Mouse (Mus musculus): Measurements from ENCODE around the gene Prps1. TPM values are rescaled to one million over a fixed set of nuclear protein-coding genes. Genes with fewer than 3 reads are reported as not detected.

The Prps1 gene
- polyA plus RNA-seq, 1 experiment, result 22.9 TPM

DNA sequence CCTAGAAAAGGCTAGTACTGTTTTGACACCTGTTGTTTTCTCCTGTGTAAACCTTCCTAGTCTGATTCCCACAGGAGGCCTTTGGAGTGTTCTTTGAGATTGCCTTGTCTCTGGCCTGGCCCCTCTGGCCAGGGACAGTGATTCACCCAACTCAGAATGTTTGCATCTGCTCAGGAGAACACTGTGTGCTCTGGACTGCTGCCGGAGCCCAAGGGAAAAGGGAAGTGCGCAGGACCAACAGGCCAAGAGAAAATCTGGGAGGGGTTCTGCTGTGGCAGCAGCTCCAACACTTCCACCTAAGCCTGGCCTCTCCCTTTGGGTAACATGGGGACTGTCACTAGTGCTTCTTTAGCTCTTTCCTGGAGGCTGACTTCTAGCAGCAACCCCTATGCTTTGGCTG, 57.0 kb downstream of the Prps1 start:
- 33% methylated on average over 2 of the region's 2 CpGs for WGBS
- Histone ChIP-seq H3K4me3 (replicated peaks; ENCODE audit: control insufficient read depth, low read depth, low read length) (no peak overlapping the region), H3K27ac (ENCODE audit: control insufficient read depth, insufficient read depth, low read depth, low read length, poor library complexity) (no peak overlapping the region), H3K4me1 (ENCODE audit: control insufficient read depth, insufficient read depth, low read length) (peaks cover 1% of the 10 kb centered on the region; the same call in 1 of the 2 replicates)
- TF ChIP-seq CTCF (IDR thresholded peaks at IDR 0.05; ENCODE audit: control insufficient read depth, insufficient read depth, low read length), result no peak
- no peak for TF ChIP-seq POLR2A (IDR thresholded peaks at IDR 0.05; ENCODE audit: borderline replicate concordance, control insufficient read depth, low read depth, low read length)

DNA sequence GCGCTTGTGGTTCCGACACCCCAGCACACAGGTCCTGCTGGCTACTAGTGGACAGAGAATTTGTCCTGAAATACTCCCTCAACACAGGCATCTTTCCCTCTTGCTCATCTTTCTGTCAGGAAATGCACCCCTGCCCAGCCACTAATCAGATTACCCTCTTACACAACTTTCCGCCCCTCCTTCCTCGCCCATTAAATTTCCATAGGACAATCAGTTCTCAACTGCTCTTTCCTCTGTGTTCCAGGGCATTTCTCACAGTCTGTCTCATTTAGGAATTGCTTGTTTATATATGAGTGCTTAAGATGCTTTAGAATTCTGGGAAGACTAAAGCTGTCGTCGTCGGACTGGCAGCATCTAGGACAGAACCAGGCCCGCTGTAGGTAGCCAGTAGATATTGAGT, 61.9 kb downstream of the Prps1 start:
- no peak overlapping the region for H3K4me3 ChIP-seq (replicated peaks; ENCODE audit: control insufficient read depth, low read depth, low read length)
- peaks cover 1% of the 10 kb centered on the region; the same call in 1 of the 2 replicates for H3K4me1 ChIP-seq (ENCODE audit: control insufficient read depth, insufficient read depth, low read length)
- 80% methylated on average over 8 of the region's 8 CpGs for WGBS
- no peak overlapping the region for H3K27ac ChIP-seq (ENCODE audit: control insufficient read depth, insufficient read depth, low read depth, low read length, poor library complexity)
- TF ChIP-seq POLR2A (IDR thresholded peaks at IDR 0.05; ENCODE audit: borderline replicate concordance, control insufficient read depth, low read depth, low read length), result no peak
- no peak for TF ChIP-seq CTCF (IDR thresholded peaks at IDR 0.05; ENCODE audit: control insufficient read depth, insufficient read depth, low read length)

DNA sequence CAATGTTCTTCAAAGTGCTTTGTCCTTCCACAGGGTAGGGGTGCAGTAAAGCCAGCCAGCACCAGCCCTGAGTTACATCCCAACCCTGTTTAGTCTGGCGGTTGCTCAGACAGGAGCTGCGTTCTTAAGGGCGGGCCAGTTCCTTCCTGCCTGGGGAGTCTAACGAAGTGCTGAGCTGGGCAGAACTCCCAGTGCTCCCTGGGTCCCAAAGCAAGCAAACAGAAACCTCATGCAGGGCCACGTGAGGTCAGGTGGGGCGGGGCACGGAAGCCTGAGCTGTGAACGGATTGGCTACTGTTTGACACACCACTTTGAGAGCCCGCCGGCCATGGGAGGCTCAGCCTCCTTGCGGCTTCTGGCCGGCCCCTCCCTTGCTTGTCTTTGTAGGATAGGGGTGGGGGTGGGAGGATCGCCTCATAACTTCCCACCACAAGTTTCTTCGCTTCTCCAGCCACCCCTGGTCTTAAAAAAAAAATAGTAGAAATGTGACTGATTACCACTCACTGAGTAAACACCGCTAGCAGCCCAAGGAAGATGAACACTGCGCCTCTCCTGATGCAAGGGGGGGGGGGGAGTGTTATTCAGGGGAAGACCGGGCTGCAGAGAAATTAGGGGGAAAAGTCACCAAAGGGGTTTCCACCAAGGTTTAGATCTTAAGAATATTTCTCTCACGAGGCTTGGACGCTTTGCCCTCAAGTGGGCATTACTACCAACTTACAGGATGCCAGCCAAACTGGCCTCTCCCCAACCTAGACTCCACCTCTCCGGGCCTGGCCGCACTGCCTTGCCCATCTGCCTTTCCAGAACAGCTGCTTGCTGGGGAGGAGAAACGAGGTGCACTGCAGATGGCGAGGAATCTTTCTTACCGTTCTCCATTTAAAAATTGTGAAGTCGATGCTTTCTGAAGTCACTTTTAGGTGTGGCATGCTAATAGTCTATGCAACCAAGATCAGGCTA, 64.0 kb downstream of the Prps1 start:
- peaks cover 1% of the 10 kb centered on the region; the same call in 1 of the 2 replicates for H3K4me1 ChIP-seq (ENCODE audit: control insufficient read depth, insufficient read depth, low read length)
- TF ChIP-seq CTCF (IDR thresholded peaks at IDR 0.05; ENCODE audit: control insufficient read depth, insufficient read depth, low read length) (no peak), POLR2A (IDR thresholded peaks at IDR 0.05; ENCODE audit: borderline replicate concordance, control insufficient read depth, low read depth, low read length) (peak; percentile 32; the same call in 1 of the 2 replicates)
- WGBS, result 15% methylated on average over 25 of the region's 25 CpGs
- peak overlapping the region; percentile 88 for H3K27ac ChIP-seq (ENCODE audit: control insufficient read depth, insufficient read depth, low read depth, low read length, poor library complexity)
- H3K4me3 ChIP-seq (replicated peaks; ENCODE audit: control insufficient read depth, low read depth, low read length), result peak overlapping the region; percentile 35

DNA sequence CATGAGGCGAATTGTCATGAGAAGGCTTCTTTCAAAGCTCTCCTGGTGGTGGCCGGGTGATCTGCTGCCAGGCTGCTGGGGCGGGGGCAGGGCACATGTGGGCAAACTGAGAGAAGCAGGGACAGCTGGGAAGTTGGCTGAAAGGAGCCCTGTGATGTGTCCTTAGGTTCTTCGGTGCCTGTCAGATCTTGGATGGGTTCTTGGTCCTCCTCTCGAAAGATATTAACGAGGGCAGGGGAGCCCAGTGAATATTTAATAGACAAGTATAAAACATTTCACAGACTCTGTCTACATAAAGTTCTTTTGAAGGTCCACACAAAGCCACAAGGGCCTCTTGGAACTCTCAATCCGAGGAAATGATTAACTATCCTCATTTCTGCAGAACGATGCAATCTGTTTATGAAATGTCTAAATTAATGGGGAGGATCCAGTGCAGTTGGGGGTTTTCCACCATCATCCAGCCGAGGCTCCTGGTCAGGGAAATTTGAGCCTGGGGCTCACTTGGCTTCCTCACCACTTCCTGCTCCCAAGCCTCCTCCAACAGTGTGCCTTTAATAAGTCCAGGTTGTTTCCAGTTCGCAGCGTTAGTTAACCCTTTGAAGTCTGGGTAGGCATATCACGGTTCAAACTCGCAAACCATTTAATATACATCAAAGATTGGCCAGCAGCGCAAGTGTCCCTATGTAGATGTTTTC, 65.8 kb downstream of the Prps1 start:
- 51% methylated on average over 14 of the region's 14 CpGs for WGBS
- Histone ChIP-seq H3K4me1 (ENCODE audit: control insufficient read depth, insufficient read depth, low read length) (peaks cover 1% of the 10 kb centered on the region; the same call in 1 of the 2 replicates), H3K27ac (ENCODE audit: control insufficient read depth, insufficient read depth, low read depth, low read length, poor library complexity) (0 out of 2 replicates have a peak overlapping the region, but pooled peaks have one; percentile 15), H3K4me3 (replicated peaks; ENCODE audit: control insufficient read depth, low read depth, low read length) (no peak overlapping the region)
- TF ChIP-seq POLR2A (IDR thresholded peaks at IDR 0.05; ENCODE audit: borderline replicate concordance, control insufficient read depth, low read depth, low read length), result no peak
- TF ChIP-seq CTCF (IDR thresholded peaks at IDR 0.05; ENCODE audit: control insufficient read depth, insufficient read depth, low read length), result no peak

DNA sequence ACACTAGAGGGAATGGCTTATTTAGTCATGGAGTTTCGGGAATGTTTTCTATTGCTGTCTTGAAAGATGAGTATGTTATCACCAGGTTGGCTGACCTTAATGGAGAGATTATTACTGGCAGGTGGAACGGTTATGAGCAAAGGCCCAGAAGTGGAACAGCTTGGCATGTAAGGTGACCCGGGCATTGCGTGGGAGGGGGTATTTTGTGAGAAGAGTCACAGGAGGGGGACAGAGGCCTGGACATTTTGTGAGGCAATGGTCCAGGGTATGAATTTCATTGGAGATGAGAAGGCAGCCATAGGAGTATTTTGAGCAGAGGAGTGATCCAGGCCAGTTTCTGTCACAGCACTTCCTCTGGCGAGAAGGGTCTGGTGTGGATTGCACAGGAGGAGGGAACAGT, 67.8 kb downstream of the Prps1 start:
- WGBS, result 74% methylated on average over 5 of the region's 5 CpGs
- Histone ChIP-seq H3K4me1 (ENCODE audit: control insufficient read depth, insufficient read depth, low read length) (peaks cover 1% of the 10 kb centered on the region; the same call in 1 of the 2 replicates), H3K27ac (ENCODE audit: control insufficient read depth, insufficient read depth, low read depth, low read length, poor library complexity) (no peak overlapping the region), H3K4me3 (replicated peaks; ENCODE audit: control insufficient read depth, low read depth, low read length) (no peak overlapping the region)
- TF ChIP-seq POLR2A (IDR thresholded peaks at IDR 0.05; ENCODE audit: borderline replicate concordance, control insufficient read depth, low read depth, low read length) (no peak), CTCF (IDR thresholded peaks at IDR 0.05; ENCODE audit: control insufficient read depth, insufficient read depth, low read length) (no peak)

Other genes with a start within 250 kb of the Prps1 start
- gene Frmpd3, start 114.3 kb upstream of the Prps1 start, polyA plus RNA-seq (2011; ENCODE audit: insufficient read depth, insufficient read length, low replicate concordance, missing spikeins), result 2.6 and 11.2 TPM in 2 replicates
- 51.1 and 59.6 TPM in 2 replicates for gene Tsc22d3, start 144.0 kb downstream of the Prps1 start, polyA plus RNA-seq (2011; ENCODE audit: insufficient read depth, insufficient read length, low replicate concordance, missing spikeins)
- 1.0 and 1.1 TPM in 2 replicates for gene Mid2, start 208.0 kb downstream of the Prps1 start, polyA plus RNA-seq (2011; ENCODE audit: insufficient read depth, insufficient read length, low replicate concordance, missing spikeins)

Measured in bone marrow, adult 2 months (tissue).